Mouse (Mus musculus) thymus, postnatal 25 days (tissue): ENCODE data around the gene Sgsh.
A peak's percentile ranks its signal among the peaks of the same experiment; 100 is the strongest.

ENCODE experiments used
- DNase-seq: peaks from one replicate; pipeline ENCODE4 v3.0.0; 2022

Gene Sgsh

DNA sequence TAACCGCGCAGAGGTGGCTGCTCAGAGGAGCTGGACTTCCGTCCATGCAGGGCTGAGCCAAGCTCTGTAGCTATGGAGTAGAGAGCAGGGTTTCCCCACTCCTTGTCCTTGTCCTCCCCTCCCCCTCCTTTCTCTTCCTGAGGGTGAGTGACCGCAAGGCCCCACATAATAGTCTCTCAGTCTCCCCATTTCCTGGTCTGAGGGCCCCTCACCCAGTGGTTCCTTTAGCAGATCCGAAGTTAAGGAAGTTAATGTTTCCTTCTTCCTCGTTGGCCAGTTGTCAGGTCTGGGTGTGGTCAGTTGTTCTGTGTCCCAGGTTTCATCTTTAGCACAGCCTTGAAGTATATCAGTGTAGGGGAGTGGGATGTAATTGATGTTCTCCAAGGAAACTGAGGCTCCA, 20.1 kb upstream of the Sgsh start:
- DNase-seq, result no peak

DNA sequence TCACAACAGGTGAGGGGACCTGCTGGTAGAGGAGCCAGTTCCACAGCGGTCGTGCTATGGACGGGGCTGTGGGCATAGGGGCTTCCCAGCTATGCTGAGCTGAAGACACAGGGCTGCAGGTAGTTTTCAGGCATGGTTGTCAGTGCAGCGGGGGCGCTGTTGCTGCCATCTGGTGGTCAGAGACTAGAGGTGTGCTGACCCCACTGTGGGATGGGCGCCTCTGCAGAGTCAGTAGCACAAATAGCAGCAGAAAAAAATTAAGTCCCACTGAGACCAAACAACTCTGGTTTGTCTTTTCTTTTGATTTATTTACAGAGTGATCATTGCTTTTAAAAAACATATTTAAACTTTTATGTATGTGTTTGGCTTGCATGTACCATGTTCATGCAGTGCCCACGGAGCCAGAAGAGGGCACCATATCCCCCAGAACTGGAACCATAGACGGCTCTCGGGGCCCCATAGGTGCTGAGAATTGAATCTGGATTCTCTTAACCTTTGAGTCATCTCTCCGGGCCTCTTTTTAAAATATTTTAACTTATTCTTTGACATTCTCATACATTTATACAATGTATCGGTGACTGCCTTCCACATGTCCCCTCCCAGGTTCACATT, 8.3 kb upstream of the Sgsh start:
- DNase-seq, result peak; percentile 77

DNA sequence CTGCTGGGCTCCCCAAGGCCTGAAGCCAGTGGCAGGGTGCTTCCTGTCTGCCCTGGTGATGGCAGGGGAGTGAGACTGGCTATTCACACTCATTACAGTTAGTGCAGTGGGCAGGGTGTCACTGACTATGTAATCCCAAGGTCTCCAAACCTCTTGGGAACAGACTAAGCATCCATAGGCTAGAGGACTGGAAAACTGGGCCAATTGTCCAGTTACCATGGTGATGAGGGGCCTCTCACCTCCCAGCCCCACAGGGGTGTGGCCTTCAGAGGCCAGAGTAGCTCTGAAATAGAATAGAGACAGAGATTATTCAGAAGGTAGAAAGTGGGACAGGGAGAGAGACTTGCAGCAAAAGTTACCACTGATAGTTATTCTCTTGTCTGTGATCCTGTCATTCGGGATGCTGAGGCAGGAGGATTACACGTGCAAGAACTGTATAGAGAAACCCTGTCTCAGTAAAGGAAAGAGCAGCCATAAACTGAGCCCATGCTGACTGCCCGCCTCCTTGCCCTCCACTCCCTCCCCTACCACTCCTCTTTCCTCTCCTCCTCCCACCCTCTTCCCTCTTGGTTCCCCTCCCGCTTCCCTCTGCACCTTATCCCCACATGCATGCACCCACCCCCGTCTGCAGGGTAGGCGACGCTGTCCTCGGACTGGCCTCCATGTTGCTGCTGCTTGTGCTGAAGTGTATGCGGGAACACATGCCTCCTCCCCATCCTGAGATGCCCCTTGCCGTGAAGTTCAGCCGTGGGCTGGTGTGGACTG, 7.6 kb upstream of the Sgsh start:
- no peak for DNase-seq

DNA sequence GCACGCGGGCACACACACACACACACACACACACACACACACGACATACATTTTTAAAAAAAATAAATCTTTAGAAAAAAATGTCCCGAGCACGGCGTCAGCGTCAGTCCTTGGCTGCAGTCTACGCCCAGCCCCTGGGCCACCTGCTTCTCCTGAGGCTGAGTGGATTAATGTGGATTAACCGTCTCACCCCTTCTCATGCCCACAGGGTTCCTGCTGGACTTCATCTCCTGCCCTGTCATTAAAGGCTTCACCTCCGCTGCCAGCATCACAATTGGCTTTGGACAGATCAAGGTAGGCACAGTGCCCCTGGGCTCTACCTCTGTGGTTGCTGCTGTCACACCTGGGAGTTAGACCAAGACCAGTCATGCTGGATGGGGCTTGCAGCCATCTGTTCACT, 3.8 kb upstream of the Sgsh start:
- no peak for DNase-seq

DNA sequence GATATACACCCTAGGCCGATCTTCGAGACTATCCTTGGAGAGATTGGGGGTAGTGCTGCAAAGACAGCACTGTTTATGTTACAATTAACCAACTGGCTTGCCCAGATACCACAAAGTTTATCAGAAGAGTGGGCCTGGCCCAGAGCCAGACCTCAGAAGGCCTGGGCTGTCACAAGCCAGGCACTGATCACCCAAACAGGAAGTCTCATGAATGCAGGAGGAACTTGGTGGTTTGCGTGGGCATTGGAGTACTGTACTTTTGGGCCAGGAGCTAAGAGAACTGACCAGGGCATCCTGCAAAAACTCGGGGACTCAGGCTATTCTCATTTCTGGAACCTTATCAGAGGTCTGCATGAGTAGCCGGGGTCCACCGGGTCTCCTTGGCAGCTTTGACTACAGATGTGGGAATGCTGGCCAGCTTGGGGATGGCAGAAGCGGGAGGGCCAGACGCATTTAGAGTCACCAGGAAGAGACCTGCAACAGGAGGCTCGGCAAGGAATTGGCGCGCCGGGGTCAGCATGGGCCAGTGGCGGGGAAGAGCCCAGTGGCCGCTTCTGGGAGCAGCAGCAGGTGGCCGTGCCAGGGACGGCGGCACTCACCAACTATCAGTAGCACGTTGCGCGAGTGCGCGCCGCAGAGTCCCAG, 416 bp downstream of the Sgsh start:
- peak; percentile 25 for DNase-seq

DNA sequence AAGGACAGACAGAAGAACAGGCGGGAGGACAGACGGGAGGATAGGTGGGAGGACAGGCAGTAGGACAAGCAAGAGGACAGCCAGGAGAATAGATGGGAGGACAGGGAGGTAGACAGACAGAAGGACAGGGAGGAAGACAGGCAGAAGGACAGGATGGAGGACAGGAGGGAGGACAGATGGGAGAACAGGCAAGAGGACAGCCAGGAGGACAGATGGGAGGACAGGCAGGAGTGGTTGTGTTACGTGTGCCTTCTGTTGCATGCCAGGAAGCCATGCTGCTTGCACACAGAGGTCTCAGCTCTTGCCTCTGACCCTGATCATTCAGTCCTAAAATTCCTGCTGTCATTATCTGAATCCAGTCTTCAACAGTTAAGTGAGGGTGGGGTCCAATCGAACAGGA, 1.4 kb downstream of the Sgsh start:
- DNase-seq, result no peak

DNA sequence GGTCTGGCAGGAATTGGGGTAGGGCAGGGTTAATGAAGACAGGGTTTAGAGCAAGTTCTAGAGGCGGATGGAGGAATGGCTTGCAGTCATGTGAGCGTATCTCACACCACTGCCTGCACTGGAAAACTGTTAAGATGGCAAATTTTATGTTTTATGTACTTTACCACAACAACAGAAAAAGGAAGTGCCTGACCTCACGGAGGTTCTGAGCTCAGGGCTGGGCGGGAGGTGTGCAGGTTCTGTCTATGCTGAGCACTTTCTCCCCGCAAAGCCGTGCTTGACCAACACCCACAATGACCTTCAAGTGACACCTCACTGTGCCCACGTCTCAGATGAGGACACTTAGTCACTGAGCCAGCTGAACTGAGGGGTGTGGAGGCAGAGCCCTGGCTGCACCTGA, 3.2 kb downstream of the Sgsh start:
- DNase-seq, result no peak

DNA sequence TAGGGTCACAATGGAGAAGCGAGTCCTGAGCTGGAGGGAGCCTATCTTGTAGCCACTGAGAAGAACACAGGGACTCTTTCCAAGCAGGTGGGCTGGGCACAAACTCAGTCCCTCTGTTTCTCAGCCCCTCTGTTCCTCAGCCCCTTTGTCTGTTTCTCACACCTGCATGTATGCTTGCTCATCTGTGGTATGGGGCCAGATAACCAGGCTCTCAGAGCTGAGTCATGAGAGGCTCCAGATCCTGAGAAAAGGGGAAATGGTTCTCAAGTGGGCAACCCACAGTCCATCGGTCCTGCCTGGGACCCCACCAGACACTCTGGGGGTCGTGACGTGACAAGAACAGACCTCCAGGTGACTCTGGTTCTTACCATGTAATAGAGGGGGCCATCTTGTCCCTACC, 8.2 kb downstream of the Sgsh start:
- no peak for DNase-seq

DNA sequence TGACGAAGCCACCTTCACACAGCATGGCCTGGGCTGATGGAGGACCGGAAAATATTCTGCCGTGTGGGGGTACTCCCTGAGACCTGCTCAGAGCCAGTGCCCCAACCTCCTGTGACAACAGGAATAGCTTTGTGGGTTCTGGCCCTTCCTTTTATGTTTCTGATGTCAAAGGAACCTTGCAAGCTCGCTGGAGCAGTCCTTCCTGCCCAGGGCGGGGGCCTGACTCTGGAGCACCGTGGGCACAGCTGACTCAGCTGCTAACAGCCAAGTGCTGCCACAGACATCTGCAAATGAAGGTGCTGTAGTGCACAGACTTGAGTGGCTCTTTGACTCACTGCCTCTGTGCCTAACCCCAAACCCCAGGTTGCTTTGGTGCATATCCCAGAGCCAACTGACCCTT, 10.5 kb downstream of the Sgsh start:
- peak; percentile 28 for DNase-seq

DNA sequence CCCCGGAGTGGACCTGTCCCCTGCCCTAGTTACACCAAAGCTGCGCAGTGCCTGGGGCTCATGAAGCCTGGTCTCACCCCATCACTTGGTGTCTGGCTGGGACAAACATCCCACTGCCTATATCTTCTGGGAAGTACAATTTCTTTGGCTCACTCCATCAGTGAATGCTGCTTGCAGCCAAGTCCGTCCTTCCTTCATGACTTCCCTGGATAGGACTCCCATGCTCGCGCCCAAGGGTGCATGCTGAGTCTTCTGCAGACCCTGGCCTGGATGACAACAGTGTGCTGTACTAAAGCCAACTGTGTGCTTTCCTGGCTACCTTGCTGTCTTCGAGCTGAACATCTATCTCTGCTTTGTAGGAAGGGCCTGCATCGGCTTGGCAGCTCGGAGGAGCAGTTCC, 11.2 kb downstream of the Sgsh start:
- no peak for DNase-seq

DNA sequence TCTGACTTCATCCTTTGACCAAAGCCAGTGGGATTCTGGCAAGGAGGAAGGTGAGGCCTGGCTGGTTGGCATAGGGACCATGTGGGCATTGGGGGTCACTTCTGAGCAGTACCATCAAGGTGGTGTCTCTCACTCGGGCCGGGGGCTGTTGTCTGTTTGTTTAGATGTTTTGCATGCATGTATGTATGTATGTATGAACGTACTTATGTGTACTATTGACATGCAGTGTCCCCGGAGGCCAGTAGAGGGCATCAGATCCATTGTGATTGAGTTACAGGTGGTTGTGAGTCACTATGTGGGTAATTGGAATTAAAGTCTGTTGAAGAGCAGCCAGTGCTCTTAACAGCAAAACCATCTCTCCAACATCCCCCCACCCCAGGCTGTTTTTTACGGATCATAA, 15.7 kb downstream of the Sgsh start:
- peak; percentile 79 for DNase-seq

DNA sequence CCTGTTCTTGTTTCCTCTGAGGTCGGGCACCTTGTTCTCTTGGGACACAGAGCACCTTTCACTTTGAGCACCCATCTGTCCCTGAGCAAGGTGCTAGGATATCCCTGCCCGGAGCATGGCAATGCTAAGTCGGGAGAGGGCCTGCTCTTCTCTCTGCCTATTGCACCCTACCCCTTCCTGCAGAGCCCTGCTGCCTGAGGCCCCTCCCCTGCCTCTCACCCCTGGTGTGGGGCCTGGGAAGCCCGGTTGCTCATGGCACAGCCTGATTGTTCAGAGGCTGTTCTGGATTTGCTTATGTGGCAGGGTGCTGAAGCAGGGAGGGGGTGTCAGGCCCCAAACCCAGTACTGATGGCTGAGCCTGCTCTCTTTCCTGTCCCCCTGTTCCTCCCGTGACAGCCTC, 16.2 kb downstream of the Sgsh start:
- no peak for DNase-seq

DNA sequence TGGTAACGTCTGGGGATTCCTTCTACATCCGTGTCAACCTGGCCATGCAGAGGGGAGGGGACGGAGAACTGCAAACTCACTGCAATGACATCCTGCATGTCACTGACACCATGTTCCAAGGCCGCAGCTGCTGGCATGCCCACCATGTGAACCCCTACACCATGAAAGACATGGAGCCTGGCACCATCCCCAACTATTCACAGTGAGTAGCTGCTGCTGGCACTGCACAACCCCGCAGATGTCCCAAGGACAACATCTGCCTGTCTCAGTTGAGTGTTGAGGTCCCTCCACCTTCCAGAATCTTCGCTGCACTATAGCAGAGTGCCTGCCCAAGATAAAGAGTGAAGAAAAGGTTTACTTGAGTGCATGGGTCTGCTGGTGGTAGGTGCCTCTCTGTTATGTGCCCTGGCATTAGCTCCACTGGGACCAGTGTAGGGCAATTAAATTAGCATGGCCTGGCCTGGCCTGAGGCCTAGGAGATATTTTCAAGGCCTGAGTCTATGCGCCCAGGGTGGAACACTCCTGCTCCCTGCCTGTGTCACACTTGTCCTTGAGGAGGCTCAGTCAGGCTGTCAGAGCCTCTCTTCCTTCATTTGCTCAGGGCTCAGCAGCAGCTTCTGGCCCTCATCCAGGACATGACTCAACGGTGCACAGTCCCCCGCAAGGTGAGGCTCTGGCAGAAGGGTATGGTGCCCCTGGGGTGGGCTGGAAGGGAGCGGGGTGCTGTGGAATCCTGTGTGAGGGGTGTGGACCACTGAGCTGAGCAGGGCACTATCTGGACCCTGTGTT, 16.9 kb downstream of the Sgsh start:
- no peak for DNase-seq

DNA sequence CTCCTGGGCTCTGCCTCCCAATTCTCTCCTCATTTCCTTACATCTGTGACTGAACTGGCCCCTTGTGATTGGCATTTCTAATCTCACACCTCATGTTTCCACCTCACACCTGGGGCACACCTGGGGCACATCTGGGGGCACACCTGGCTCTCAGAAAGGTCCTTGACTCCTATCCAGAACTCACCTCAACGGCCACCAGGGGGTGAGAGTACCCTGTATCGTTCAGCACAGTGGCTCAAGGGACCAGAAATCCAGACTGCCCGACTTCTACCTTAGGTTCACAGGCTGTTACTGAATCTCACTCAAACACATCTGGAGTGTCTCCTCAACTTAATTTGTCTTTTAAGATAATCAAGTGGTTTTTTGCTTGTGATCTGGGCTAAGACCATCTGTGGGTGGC, 23.4 kb downstream of the Sgsh start:
- no peak for DNase-seq

DNA sequence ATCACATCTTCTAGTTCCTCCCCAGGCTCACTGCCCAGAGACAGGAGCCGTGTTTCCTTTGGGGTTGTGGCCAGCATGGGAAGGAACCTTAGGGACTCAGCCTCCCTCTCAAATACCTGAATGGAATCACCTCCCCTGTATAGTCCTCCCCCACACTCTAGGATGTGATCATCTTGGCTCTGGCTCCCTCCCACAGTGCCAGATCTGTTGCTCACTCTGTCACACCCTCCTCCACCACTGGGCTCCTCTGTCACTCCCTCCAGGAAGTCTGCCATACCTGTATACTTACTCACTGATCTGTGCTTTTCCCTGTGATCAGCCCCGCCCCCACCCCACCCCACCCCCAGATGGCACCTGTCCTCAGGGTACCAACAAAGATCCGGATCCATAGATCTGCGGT, 24.7 kb downstream of the Sgsh start:
- DNase-seq, result no peak

DNA sequence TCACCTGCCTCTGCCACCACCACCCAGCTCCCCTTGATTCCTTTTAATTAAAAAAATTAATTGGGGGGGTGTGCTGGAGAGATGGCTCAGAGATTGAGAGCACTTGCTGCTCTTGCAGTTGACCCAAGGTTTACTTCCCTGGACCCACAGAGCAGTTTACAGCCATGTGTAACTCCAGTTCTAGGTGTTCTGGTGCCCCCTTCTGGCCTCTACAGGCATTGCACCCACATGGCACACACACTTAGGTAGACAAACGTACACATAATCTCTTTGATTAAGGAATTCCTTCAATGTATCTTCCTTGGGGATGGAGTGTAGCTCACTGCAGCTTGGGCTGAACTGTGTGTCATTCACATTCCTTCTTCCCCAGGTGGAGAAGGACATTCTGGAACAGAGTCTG, 30.3 kb downstream of the Sgsh start:
- no peak for DNase-seq

DNA sequence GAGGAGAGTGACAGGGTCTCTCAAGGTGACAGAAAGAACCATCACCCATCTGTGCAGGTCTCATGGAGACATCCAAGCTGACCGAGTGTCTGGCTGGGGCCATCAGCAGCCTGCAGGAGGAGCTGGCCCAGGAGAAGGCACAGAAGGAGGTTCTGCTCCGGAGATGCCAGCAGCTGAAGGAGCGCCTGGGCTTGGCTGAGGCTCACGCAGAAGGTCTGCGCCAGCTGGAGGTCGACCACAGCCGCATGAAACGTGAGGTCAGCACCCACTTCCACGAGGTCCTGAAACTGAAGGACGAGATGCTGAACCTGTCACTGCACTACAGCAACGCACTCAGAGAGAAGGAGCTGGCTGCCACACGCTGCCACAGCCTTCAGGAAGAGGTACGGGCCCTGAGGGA, 32.8 kb downstream of the Sgsh start:
- no peak for DNase-seq

DNA sequence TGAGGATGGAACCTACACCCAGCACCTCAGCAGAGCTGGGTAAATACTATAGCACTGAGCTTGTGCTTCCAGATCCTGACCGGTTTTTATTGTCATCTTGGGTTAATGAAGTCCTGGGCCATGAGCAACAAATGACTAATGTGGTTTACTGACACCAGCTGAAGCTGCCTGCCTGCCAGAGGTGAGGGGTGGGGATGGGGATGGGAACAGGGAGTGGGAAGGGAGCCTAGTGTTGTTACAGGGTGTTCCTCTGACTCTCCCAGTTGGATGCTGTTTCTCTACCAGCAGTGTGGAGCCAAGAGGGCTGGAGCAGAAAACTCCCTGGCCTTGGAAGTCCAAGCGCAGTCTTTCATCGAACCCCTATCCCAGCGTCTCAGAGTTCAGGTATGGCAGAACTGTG, 38.6 kb downstream of the Sgsh start:
- no peak for DNase-seq

DNA sequence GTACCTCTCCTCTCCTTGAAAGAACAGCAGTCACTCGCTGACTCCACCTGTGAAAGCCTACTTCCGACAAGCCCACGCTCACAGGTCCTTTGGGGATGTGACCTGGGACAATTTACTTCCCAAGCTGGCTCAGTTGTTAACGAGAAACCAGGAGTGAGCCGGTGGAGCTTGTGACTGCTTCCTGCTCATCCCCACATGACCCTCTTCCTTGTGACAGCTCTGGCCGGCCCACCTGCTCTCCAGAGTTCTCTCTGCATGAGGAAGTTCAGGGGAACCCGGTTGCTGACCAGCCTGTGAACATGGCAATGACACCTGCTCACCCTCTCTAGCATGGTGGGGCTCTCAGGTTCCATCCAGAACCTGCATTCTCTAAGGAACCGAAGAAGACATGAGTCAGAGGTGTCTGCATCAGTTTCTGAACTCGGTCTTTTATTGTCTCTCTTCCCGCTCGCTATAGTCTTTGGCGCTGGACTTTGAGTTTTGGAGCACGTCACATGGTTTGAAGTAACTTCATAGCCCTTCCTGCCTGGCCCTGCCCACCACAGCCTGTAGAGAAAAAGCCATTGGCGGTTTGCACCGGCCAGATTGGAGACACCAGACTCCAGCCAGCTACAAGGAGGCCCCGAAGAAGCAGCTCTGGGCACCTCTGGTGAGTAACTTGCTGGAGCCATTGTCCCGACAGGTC, 40.9 kb downstream of the Sgsh start:
- no peak for DNase-seq

DNA sequence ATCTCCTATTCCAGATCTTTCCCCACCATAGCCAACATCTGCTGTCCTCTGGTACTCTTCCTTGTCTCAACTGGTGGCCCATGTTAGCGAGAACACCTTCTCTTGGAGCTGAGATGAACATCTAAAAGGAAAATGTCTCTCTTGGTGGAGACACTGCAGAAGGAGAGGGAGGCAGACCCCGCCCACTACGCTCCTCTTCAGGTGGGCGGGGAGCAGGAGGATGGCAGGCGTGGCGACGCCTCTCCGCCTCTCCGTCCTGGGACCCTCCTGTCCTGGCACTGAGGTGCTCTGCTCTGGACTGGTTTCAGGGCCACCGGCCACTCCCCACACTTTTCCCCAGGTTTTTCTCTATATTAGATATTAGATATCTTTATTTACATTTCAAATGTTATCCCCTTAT, 44.7 kb downstream of the Sgsh start:
- no peak for DNase-seq

DNA sequence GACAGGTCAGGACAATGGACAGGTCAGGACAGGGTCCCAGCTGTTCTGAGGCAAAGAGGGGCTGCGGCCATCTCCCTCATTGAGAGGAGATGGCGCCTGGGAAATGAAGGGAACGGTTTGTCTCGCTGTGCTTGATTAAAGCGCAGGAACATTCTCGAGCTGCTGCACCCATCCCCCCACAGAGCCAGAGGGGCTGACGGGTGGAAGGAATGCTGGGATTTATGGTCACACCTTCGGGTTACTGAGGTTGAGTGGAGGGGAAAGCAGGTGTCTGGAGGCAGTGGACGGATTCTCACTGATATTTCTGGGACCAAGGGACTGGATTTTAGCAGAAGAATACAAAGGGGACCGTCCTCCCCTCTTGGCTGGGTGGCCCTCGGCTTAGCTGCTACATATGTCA, 47.4 kb downstream of the Sgsh start:
- no peak for DNase-seq

DNA sequence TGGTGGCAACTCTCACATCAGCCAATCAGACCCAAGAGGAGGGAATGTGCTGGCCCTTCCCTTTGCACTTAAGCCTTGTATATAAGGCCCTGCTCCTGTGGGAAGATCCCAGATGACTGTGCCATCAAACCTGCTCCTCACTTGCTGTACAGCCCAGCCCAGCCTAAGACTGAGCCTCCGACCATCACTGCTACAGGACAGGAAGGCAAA, 47.8 kb downstream of the Sgsh start, which contains the start of gene Card14:
Gene Card14, plus strand, starts transcription at position 111 of the 210 bp plus-strand sequence.
- no peak for DNase-seq
